Mouse (Mus musculus) adipocyte (in vitro differentiated cells): ENCODE data around the gene Gm7876.
"Not testable (repeated sequence)": the region's sequence is repeated elsewhere in the genome, so short reads cannot be mapped to it uniquely, and the experiment has no call there.

ENCODE experiments used
- DNase-seq: peaks from one replicate; pipeline ENCODE4 v3.0.0-alpha.2; 2016; ENCODE audit warnings: low spot score

Gm7876 gene

GRCm38 (mm10) chr14:4708938-4709337, at the start of gene Gm7876:
Gene Gm7876 (plus strand): TSS chr14:4709238.
- DNase-seq, result not testable (repeated sequence)

GRCm38 (mm10) chr14:4663892-4664291, 45.1 kb upstream of the Gm7876 start, which contains the start of gene Gm3239:
Gene Gm3239 (plus strand): TSS chr14:4664192.
- DNase-seq, result not testable (repeated sequence)

DNA sequence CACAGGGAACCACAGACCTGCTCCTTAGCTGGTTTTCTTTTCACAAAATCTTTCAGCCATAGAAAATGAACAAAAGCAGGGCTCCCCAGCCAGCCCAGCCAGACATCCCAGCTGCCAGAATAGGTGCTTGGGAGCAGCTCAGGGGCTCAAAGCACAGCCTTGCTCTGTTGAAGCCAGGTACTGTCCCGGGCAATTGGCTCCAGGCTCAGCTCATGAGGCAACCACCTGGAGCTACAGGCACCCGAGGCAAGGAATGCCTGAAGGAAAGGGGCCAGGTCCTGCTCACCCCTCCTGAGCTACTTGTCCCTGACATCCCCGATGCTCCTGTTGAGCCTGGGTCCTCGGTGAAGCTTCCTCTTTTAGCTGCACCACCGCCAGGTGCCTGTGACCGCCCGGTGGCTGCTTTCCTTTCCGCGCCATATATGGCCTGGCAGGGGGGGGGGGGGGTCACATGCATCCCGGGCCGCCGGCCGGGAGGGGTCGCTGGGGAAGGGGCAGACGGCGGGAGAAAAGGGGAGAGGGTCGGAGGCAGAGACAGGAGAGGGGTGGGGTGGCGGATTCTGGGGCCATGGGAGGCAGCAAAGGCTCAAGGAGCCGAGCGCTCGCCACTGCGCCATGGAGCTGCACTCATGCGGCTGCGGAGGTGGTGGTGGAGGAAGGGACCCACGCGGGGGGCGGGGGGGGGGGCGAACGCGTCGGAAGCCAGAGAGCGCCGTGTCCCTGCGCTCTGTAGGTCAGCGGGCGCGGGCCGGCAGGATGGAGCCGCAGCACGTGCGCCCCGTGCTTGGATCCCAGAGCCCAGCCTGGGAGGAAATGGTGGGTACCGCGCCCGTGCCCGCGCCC, 17.2 kb downstream of the Gm7876 start, which contains the start of gene Gm3252:
TSS of gene Gm3252 (plus strand) at position 738 of the 843 bp plus-strand sequence.
- DNase-seq, result not testable (repeated sequence)
